Mouse (Mus musculus): ENCODE results near the gene Tnfsf10.

DNA sequence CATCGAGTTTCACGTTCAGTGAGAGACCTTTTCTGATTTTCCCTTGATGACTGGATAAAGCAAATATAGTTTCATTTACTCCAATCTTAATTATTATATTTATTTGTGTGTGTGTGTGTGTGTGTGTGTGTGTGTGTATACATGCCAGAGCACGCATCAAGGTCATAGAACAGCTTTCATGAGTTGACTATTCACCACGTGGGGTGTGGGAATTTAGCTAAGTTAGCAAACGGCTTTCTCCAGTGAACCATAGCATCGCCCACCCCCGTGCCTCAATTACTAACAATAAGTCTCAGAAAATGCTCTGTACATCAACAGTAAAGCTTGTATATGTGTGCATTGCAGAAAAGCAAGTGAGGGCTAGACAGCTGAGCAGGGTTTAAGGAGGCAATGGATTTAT is 33.0 kb upstream of the Tnfsf10 start:
- TF ChIP-seq CTCF (IDR thresholded peaks at IDR 0.05; ENCODE audit: extremely low read depth, insufficient read depth, insufficient read length, insufficient replicate concordance) (no peak), POLR2A (IDR thresholded peaks at IDR 0.05; ENCODE audit: low read depth, low read length) (no peak)
